Mouse (Mus musculus): ENCODE data around the gene Vmn1r70. TPM values are rescaled to one million over a fixed set of nuclear protein-coding genes. Genes with fewer than 3 reads are reported as not detected.

The Vmn1r70 gene
- not detected in 2 replicates for polyA plus RNA-seq (2015; fragmentation: Nextera tagmentation; extraction: Ambion mirVana)

GRCm38 (mm10) chr7:10631232-10631631 lies at the start of gene Vmn1r70:
Gene Vmn1r70 (plus strand): TSS chr7:10631532.
- Histone ChIP-seq H3K36me3 (ENCODE audit: control insufficient read depth, insufficient read depth) (no peaks in the 10 kb centered on the region), H3K9ac (ENCODE audit: low read length) (no peak within 1 kb of the TSS), H3K27me3 (ENCODE audit: control insufficient read depth, insufficient read depth, low read length) (no peaks in the 10 kb centered on the region), H3K4me1 (ENCODE audit: control insufficient read depth, insufficient read depth, low read length) (no peaks in the 10 kb centered on the region), H3K4me2 (ENCODE audit: low read depth, low read length) (no peak within 1 kb of the TSS), H3K27ac (ENCODE audit: low read length) (no peak within 1 kb of the TSS), H3K4me3 (ENCODE audit: low read length) (no peak within 1 kb of the TSS), H3K9me3 (replicated peaks; ENCODE audit: control insufficient read depth, low read length) (peaks cover 17% of the 10 kb centered on the region)
- no peak for ATAC-seq (replicated peaks; ENCODE audit: extremely low read depth, insufficient read depth, low FRiP score)
- WGBS = 59% methylated on average over 1 of the region's 1 CpGs

DNA sequence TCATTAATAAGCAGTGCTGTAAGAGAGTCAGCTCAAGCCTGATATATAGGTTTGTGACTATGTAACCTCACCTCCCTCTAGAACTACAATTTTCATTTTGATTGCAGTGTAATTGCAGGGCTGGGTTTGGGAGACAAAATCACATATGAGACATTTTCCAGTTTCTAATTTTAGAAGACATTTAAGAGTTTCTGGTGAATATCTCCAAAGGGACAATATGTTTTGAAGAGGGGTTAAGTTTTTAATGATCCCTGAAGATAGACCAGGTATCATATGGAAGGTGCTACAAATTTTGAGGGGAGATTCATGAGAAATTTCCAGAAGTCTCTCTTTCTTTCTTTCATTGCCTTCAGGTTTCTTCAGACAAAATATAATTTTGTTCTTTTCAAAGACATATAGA lies 17.8 kb upstream of the Vmn1r70 start, which contains the start of gene Vmn1r69:
Gene Vmn1r69 (minus strand): TSS at position 101 of the 400 bp plus-strand sequence.
- no peak within 1 kb of the TSS for H3K4me2 ChIP-seq (ENCODE audit: low read depth, low read length)
- no peaks in the 10 kb centered on the region for H3K4me1 ChIP-seq (ENCODE audit: control insufficient read depth, insufficient read depth, low read length)
- H3K4me3 ChIP-seq (ENCODE audit: low read length) = no peak within 1 kb of the TSS
- H3K27ac ChIP-seq (ENCODE audit: low read length) = no peak within 1 kb of the TSS
- no peaks in the 10 kb centered on the region for H3K36me3 ChIP-seq (ENCODE audit: control insufficient read depth, insufficient read depth)
- no peaks in the 10 kb centered on the region for H3K27me3 ChIP-seq (ENCODE audit: control insufficient read depth, insufficient read depth, low read length)
- no peak within 1 kb of the TSS for H3K9ac ChIP-seq (ENCODE audit: low read length)
- peaks cover 7% of the 10 kb centered on the region; the same call in 1 of the 2 replicates for H3K9me3 ChIP-seq (replicated peaks; ENCODE audit: control insufficient read depth, low read length)
- ATAC-seq (replicated peaks; ENCODE audit: extremely low read depth, insufficient read depth, low FRiP score) = no peak

Other genes with a start within 250 kb of the Vmn1r70 start
- gene Vmn1r67, start 188.2 kb upstream of the Vmn1r70 start, polyA plus RNA-seq (2015; fragmentation: Nextera tagmentation; extraction: Ambion mirVana) = not detected in 2 replicates
- gene Zik1, start 136.1 kb upstream of the Vmn1r70 start, polyA plus RNA-seq (2015; fragmentation: Nextera tagmentation; extraction: Ambion mirVana) = 4.8 and 5.2 TPM in 2 replicates
- not detected in 2 replicates for gene Vmn1r68, start 73.0 kb upstream of the Vmn1r70 start, polyA plus RNA-seq (2015; fragmentation: Nextera tagmentation; extraction: Ambion mirVana)
- not detected in 2 replicates for gene Vmn1r69, start 17.9 kb upstream of the Vmn1r70 start, polyA plus RNA-seq (2015; fragmentation: Nextera tagmentation; extraction: Ambion mirVana)
- not detected in 2 replicates for gene Nlrp4b, start 56.3 kb downstream of the Vmn1r70 start, polyA plus RNA-seq (2015; fragmentation: Nextera tagmentation; extraction: Ambion mirVana)
- not detected in 2 replicates for gene Vmn1r71, start 122.8 kb downstream of the Vmn1r70 start, polyA plus RNA-seq (2015; fragmentation: Nextera tagmentation; extraction: Ambion mirVana)